ENCODE assay signal across 17 mouse cellular contexts in the genomic region with DNA sequence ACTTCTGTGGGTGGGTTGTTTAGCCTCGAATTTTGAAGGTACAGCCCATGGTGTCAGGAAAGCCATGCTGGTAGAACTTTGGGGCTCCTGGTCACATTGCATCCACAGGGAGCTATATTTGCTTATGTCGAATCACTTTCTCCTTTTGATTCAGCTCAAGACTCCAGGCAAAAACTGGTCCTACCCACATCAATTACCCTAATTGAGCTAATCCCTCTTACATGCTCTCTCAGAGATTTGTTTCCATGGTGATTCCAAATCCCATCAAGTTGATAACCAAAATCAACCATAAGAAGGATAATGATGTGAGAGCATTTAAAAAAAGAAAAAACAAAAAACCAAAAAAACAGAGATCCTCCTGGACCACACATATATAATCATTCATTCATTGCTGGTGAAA.
DNase-seq lines count a peak whose midpoint lies in the region; ATAC-seq and TF ChIP-seq lines count a peak whose summit lies in the region.
"Had no signal": no experiment of that assay in that cellular context is flagged by ENCODE, and none has a peak within 500 bp of the region (broad histone marks: within the 10 kb centered on the region; RNA-seq: fewer than 3 reads in every experiment).

No protein-coding gene starts in this region.

- H3K4me2 ChIP-seq in heart, embryonic 11.5 days = peak overlapping the region; percentile 7
- H3K4me2 ChIP-seq: embryonic facial prominence, embryonic 13.5 days; forebrain, embryonic 13.5 days; hindbrain, embryonic 12.5 days had no signal

- H3K27me3 ChIP-seq in heart, embryonic 11.5 days (ENCODE audit: control insufficient read depth, insufficient read depth, low read length) = no peaks in the 10 kb centered on the region
- no peaks in the 10 kb centered on the region for H3K27me3 ChIP-seq in heart, adult 2 months (ENCODE audit: control insufficient read depth, insufficient read depth, low read length)
- H3K27me3 ChIP-seq: CH12.LX; embryonic facial prominence, embryonic 13.5 days; hindbrain, embryonic 12.5 days; Patski had no signal

- H3K4me1 ChIP-seq in heart, embryonic 11.5 days (ENCODE audit: control insufficient read depth, insufficient read depth, low read length) = peaks cover 17% of the 10 kb centered on the region
- no peaks in the 10 kb centered on the region for H3K4me1 ChIP-seq in heart, adult 2 months (ENCODE audit: control insufficient read depth, insufficient read depth, low read length)

- no peak for DNase-seq in heart, adult 2 months
- DNase-seq in layer of hippocampus, adult 2 months (ENCODE audit: low spot score in 2 of 2) = no peak
- no peak for DNase-seq in layer of hippocampus, adult 8-10 months (ENCODE audit: low spot score in 2 of 2)
- peak; percentile 59 for DNase-seq in retina, embryonic 14.5 days (ENCODE audit: low spot score)
- DNase-seq in lung, postnatal 14 days = no peak
- DNase-seq: adrenal gland, postnatal 14 days; gastrocnemius, postnatal 36 days; heart, adult 18-20 months; heart, postnatal 10 days had no signal

- no peak for ATAC-seq in heart, embryonic 11.5 days (replicated peaks; ENCODE audit: insufficient number of reproducible peaks, low FRiP score, low TSS enrichment)
- ATAC-seq: activated CD4-positive, CD25-positive, alpha-beta regulatory T cell, adult 4 months; forebrain, embryonic 13.5 days; hindbrain, embryonic 16.5 days; Patski had no signal

- H3K79me2 ChIP-seq in heart, adult 2 months (replicated peaks; ENCODE audit: control insufficient read depth, insufficient read depth, low read length) = no peaks in the 10 kb centered on the region

- no peaks in the 10 kb centered on the region for H3K36me3 ChIP-seq in heart, embryonic 11.5 days (ENCODE audit: control insufficient read depth, insufficient read depth, low read length)
- no peaks in the 10 kb centered on the region for H3K36me3 ChIP-seq in heart, adult 2 months (ENCODE audit: control insufficient read depth, insufficient read depth, low read length)
- H3K36me3 ChIP-seq: hindbrain, embryonic 12.5 days had no signal

- H3K9ac ChIP-seq in heart, embryonic 11.5 days (ENCODE audit: low read depth, low read length) = no peak overlapping the region
- no peak overlapping the region for H3K9ac ChIP-seq in heart, adult 2 months (ENCODE audit: low read depth, low read length)
- H3K9ac ChIP-seq: embryonic facial prominence, embryonic 13.5 days; forebrain, embryonic 13.5 days; hindbrain, embryonic 12.5 days had no signal

- no peak overlapping the region for H3K27ac ChIP-seq in heart, embryonic 11.5 days (ENCODE audit: low read depth, low read length)
- H3K27ac ChIP-seq in heart, adult 2 months = no peak overlapping the region
- H3K27ac ChIP-seq in layer of hippocampus, adult 2 months = peak overlapping the region; percentile 15; the same call in 1 of the 2 replicates
- H3K27ac ChIP-seq: embryonic facial prominence, embryonic 13.5 days; forebrain, embryonic 13.5 days; hindbrain, embryonic 12.5 days had no signal

- intact Hi-C loops in heart, adult 2 months (cut with DNase I) = no loop called here

- H3K9me3 ChIP-seq in heart, embryonic 11.5 days (replicated peaks; ENCODE audit: control insufficient read depth, low read length) = no peaks in the 10 kb centered on the region

- WGBS in heart, embryonic 11.5 days (ENCODE audit: insufficient replicate concordance) = 28% methylated on average over 2 of the region's 2 CpGs
- 35% methylated on average over 2 of the region's 2 CpGs for WGBS in heart, adult 2 months

- no peak for TF ChIP-seq CTCF in heart, adult 2 months (IDR thresholded peaks at IDR 0.05)
- TF ChIP-seq CTCF in layer of hippocampus, adult 2 months (conservative IDR thresholded peaks at IDR 0.05) = no peak

- TF ChIP-seq EP300 in heart, adult 2 months (IDR thresholded peaks at IDR 0.05; ENCODE audit: insufficient read depth, low read depth, low read length) = no peak

- no peak for TF ChIP-seq POLR2A in heart, adult 2 months (IDR thresholded peaks at IDR 0.05; ENCODE audit: insufficient read depth, low read depth, low read length)

- no peak overlapping the region for H3K4me3 ChIP-seq in heart, embryonic 11.5 days (ENCODE audit: low read depth, low read length)
- H3K4me3 ChIP-seq in heart, adult 2 months = no peak overlapping the region
- no peak overlapping the region for H3K4me3 ChIP-seq in layer of hippocampus, adult 2 months
- H3K4me3 ChIP-seq: embryonic facial prominence, embryonic 13.5 days; forebrain, embryonic 13.5 days; hindbrain, embryonic 12.5 days had no signal
